16 mouse cellular contexts compared by ENCODE assay signal in the genomic region with DNA sequence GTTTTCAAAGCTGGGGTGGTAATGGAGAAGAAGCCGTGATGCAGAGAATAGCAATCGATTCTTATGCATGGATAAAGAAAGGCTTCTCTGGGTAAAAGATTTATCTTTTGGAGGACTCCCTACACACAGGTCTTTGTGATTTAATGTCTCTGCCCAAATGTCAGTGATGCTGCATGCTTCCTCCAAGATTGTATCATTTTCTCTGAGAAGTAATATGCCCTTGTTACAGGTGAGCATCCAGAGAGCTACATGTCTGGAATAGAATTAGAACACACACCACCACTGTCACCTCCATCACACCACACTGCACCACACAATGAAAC.
DNase-seq lines count a peak whose midpoint lies in the region; ATAC-seq and TF ChIP-seq lines count a peak whose summit lies in the region.
"Had no signal": no experiment of that assay in that cellular context is flagged by ENCODE, and none has a peak within 500 bp of the region (broad histone marks: within the 10 kb centered on the region; RNA-seq: fewer than 3 reads in every experiment).

No protein-coding gene starts in this region.

- H3K27ac ChIP-seq in kidney, adult 2 months (ENCODE audit: insufficient read depth, low read depth, low read length), result peak overlapping the region; percentile 59; the same call in 1 of the 2 replicates
- no peak overlapping the region for H3K27ac ChIP-seq in forebrain, embryonic 16.5 days (ENCODE audit: low read length)
- peak overlapping the region; percentile 61 for H3K27ac ChIP-seq in midbrain, embryonic 12.5 days (replicated peaks)
- peak overlapping the region; percentile 82 for H3K27ac ChIP-seq in neural tube, embryonic 14.5 days (ENCODE audit: low read depth, low read length)
- H3K27ac ChIP-seq in heart, embryonic 10.5 days, result no peak overlapping the region
- no peak overlapping the region for H3K27ac ChIP-seq in layer of hippocampus, adult 2 months
- H3K27ac ChIP-seq: embryonic facial prominence, embryonic 12.5 days; heart, embryonic 13.5 days; liver, embryonic 12.5 days had no signal

- WGBS in kidney, adult 2 months, result 60% methylated on average over 2 of the region's 2 CpGs
- 12% methylated on average over 2 of the region's 2 CpGs for WGBS in forebrain, embryonic 16.5 days
- 38% methylated on average over 2 of the region's 2 CpGs for WGBS in midbrain, embryonic 12.5 days
- WGBS in neural tube, embryonic 14.5 days, result 11% methylated on average over 2 of the region's 2 CpGs
- WGBS in heart, embryonic 10.5 days, result 80% methylated on average over 2 of the region's 2 CpGs

- H3K4me1 ChIP-seq in kidney, adult 2 months (ENCODE audit: control insufficient read depth, insufficient read depth, low read length), result peaks cover 5% of the 10 kb centered on the region; the same call in 1 of the 2 replicates
- peaks cover 8% of the 10 kb centered on the region for H3K4me1 ChIP-seq in forebrain, embryonic 16.5 days (replicated peaks; ENCODE audit: control insufficient read depth, insufficient read depth, low read length)
- H3K4me1 ChIP-seq in midbrain, embryonic 12.5 days, result peaks cover 16% of the 10 kb centered on the region
- H3K4me1 ChIP-seq in neural tube, embryonic 14.5 days (ENCODE audit: control insufficient read depth, insufficient read depth, low read length), result peaks cover 11% of the 10 kb centered on the region
- no peaks in the 10 kb centered on the region for H3K4me1 ChIP-seq in heart, embryonic 10.5 days
- H3K4me1 ChIP-seq: embryonic facial prominence, embryonic 12.5 days; heart, embryonic 13.5 days; liver, embryonic 12.5 days had no signal

- no peaks in the 10 kb centered on the region for H3K27me3 ChIP-seq in kidney, adult 2 months (replicated peaks; ENCODE audit: control insufficient read depth, insufficient read depth, low read length)
- no peaks in the 10 kb centered on the region for H3K27me3 ChIP-seq in forebrain, embryonic 16.5 days (replicated peaks; ENCODE audit: control insufficient read depth, insufficient read depth, low read length)
- no peaks in the 10 kb centered on the region for H3K27me3 ChIP-seq in midbrain, embryonic 12.5 days
- H3K27me3 ChIP-seq in neural tube, embryonic 14.5 days (ENCODE audit: control insufficient read depth, insufficient read depth, low read length), result no peaks in the 10 kb centered on the region
- H3K27me3 ChIP-seq in heart, embryonic 10.5 days (ENCODE audit: insufficient read depth, poor library complexity, severe bottlenecking), result no peaks in the 10 kb centered on the region
- H3K27me3 ChIP-seq: CH12.LX; embryonic facial prominence, embryonic 12.5 days; heart, embryonic 13.5 days; liver, embryonic 12.5 days had no signal

- TF ChIP-seq CTCF in kidney, adult 2 months (conservative IDR thresholded peaks at IDR 0.05; ENCODE audit: insufficient read depth, insufficient read length, low read depth, low read length), result no peak
- no peak for TF ChIP-seq CTCF in layer of hippocampus, adult 2 months (conservative IDR thresholded peaks at IDR 0.05)

- H3K36me3 ChIP-seq in kidney, adult 2 months (ENCODE audit: control insufficient read depth, insufficient read depth, low read length), result no peaks in the 10 kb centered on the region
- H3K36me3 ChIP-seq in forebrain, embryonic 16.5 days (ENCODE audit: control insufficient read depth, insufficient read depth), result no peaks in the 10 kb centered on the region
- H3K36me3 ChIP-seq in midbrain, embryonic 12.5 days, result no peaks in the 10 kb centered on the region
- H3K36me3 ChIP-seq in neural tube, embryonic 14.5 days (ENCODE audit: control insufficient read depth, insufficient read depth, low read length), result no peaks in the 10 kb centered on the region
- no peaks in the 10 kb centered on the region for H3K36me3 ChIP-seq in heart, embryonic 10.5 days
- H3K36me3 ChIP-seq: embryonic facial prominence, embryonic 12.5 days; heart, embryonic 13.5 days; liver, embryonic 12.5 days had no signal

- H3K4me3 ChIP-seq in kidney, adult 2 months (ENCODE audit: insufficient read depth, low read depth, low read length), result no peak overlapping the region
- no peak overlapping the region for H3K4me3 ChIP-seq in forebrain, embryonic 16.5 days (replicated peaks; ENCODE audit: low read length)
- no peak overlapping the region for H3K4me3 ChIP-seq in midbrain, embryonic 12.5 days
- no peak overlapping the region for H3K4me3 ChIP-seq in neural tube, embryonic 14.5 days (ENCODE audit: low read depth, low read length)
- H3K4me3 ChIP-seq in heart, embryonic 10.5 days, result no peak overlapping the region
- no peak overlapping the region for H3K4me3 ChIP-seq in layer of hippocampus, adult 2 months
- H3K4me3 ChIP-seq: embryonic facial prominence, embryonic 12.5 days; heart, embryonic 13.5 days; liver, embryonic 12.5 days had no signal

- H3K9me3 ChIP-seq in forebrain, embryonic 16.5 days (ENCODE audit: control insufficient read depth, low read length), result no peaks in the 10 kb centered on the region
- no peaks in the 10 kb centered on the region for H3K9me3 ChIP-seq in midbrain, embryonic 12.5 days
- H3K9me3 ChIP-seq in neural tube, embryonic 14.5 days (ENCODE audit: control insufficient read depth, low read length), result no peaks in the 10 kb centered on the region
- no peaks in the 10 kb centered on the region for H3K9me3 ChIP-seq in heart, embryonic 10.5 days
- H3K9me3 ChIP-seq: embryonic facial prominence, embryonic 12.5 days; heart, embryonic 13.5 days; liver, embryonic 12.5 days had no signal

- H3K9ac ChIP-seq in forebrain, embryonic 16.5 days (replicated peaks; ENCODE audit: low read depth, low read length), result peak overlapping the region; percentile 24
- H3K9ac ChIP-seq in midbrain, embryonic 12.5 days (replicated peaks), result no peak overlapping the region
- no peak overlapping the region for H3K9ac ChIP-seq in neural tube, embryonic 14.5 days (replicated peaks; ENCODE audit: low read depth, low read length)
- H3K9ac ChIP-seq: embryonic facial prominence, embryonic 12.5 days; heart, embryonic 13.5 days; liver, embryonic 12.5 days; lung, embryonic 14.5 days had no signal

- no peak for DNase-seq in kidney, adult 2 months
- DNase-seq in kidney, adult 11 months, result no peak
- DNase-seq in heart, embryonic 10.5 days (ENCODE audit: low spot score), result no peak
- no peak for DNase-seq in layer of hippocampus, adult 2 months (ENCODE audit: low spot score in 2 of 2)
- DNase-seq: cerebellum, adult 9-10 months; lung, embryonic 14.5 days; right cerebral cortex, adult 18-20 months; spleen, adult 18-20 months; thymus, adult 18-20 months had no signal

- H3K4me2 ChIP-seq in forebrain, embryonic 16.5 days (ENCODE audit: low read length), result no peak overlapping the region
- no peak overlapping the region for H3K4me2 ChIP-seq in midbrain, embryonic 12.5 days (replicated peaks)
- no peak overlapping the region for H3K4me2 ChIP-seq in neural tube, embryonic 14.5 days (ENCODE audit: low read depth, low read length)
- H3K4me2 ChIP-seq: embryonic facial prominence, embryonic 12.5 days; heart, embryonic 13.5 days; liver, embryonic 12.5 days; lung, embryonic 14.5 days had no signal

- ATAC-seq in forebrain, embryonic 16.5 days, result peak; percentile 22; the same call in 1 of the 2 replicates
- peak; percentile 27; the same call in 1 of the 2 replicates for ATAC-seq in midbrain, embryonic 12.5 days (ENCODE audit: low FRiP score, low read depth)
- peak; percentile 39; the same call in 1 of the 2 replicates for ATAC-seq in neural tube, embryonic 14.5 days (ENCODE audit: low read depth)
- ATAC-seq: liver, embryonic 12.5 days had no signal

- no peak for TF ChIP-seq POLR2A in kidney, adult 2 months (IDR thresholded peaks at IDR 0.05; ENCODE audit: low read depth, low read length)

Comparison
In these comparisons a context has a peak if more than half of its experiments do, and no peak if none do; other contexts are left out.
1. H3K27ac ChIP-seq: peak in kidney, adult 2 months (single experiment), midbrain, embryonic 12.5 days (single experiment) and neural tube, embryonic 14.5 days (single experiment); none in forebrain, embryonic 16.5 days (single experiment), heart, embryonic 10.5 days (single experiment) and layer of hippocampus, adult 2 months (single experiment).
2. Peak in every context shown above with its lines, with median percentiles within 50 percentile points of each other: ATAC-seq.